Mouse (Mus musculus) E14TG2a.4 (cell line): Measurements from ENCODE around the gene Fam208b.
"Not testable (repeated sequence)": the region's sequence is repeated elsewhere in the genome, so short reads cannot be mapped to it uniquely, and the experiment has no call there.

Experiments
- CTCF ChIP-seq: conservative IDR thresholded peaks from 2 replicates; pipeline ENCODE4 v1.5.1; 2014; ENCODE audit warnings: low read length
- NANOG ChIP-seq: IDR thresholded peaks from 2 replicates; pipeline ENCODE4 v1.6.1; 2014; ENCODE audit warnings: borderline replicate concordance, low read length, mixed read lengths
- POU5F1 ChIP-seq: IDR thresholded peaks from 2 replicates; pipeline ENCODE4 v1.6.1; 2014; ENCODE audit warnings: low read length, borderline replicate concordance

DNA sequence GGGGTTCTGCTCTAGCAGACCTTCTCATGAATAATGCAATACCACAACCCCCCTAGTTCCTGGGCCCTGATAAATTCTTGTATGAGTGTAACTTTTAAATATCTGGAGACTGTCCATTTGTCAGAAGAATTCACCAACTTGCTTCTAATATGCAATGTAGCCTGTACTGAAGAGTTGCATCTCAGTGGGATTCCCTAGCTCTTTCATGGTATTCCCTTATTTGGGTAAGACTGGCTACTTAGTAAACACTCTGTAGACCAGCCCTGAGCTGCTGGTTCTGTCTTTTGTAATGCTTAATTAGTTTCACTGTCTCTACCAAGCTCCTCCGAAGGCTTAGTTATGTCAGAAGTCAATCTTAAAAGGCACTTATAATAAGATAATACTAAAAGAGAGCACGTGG is 79.7 kb downstream of the Fam208b start:
- TF ChIP-seq CTCF, NANOG: not testable (repeated sequence)
- peak; percentile 39; the same call in 1 of the 2 replicates for TF ChIP-seq POU5F1
